Mouse (Mus musculus): ENCODE data around the gene Slc25a19. TPM values are rescaled to one million over a fixed set of nuclear protein-coding genes. Genes with fewer than 3 reads are reported as not detected.
"Not testable (repeated sequence)": the region's sequence is repeated elsewhere in the genome, so short reads cannot be mapped to it uniquely, and the experiment has no call there.

The Slc25a19 gene
- polyA plus RNA-seq, 1 experiment: 20.5 TPM

- no peak for TF ChIP-seq GATA1 (IDR thresholded peaks at IDR 0.05; ENCODE audit: borderline replicate concordance, low read length)
- peaks cover 94% of the 10 kb centered on the region for H3K4me1 ChIP-seq
- H3K27me3 ChIP-seq (replicated peaks): no peaks in the 10 kb centered on the region
- H3K9me3 ChIP-seq: 0 out of 2 replicates have a peak, but pooled peaks cover 5% of the 10 kb centered on the region
- peaks cover 73% of the 10 kb centered on the region for H3K36me3 ChIP-seq (replicated peaks; ENCODE audit: low read length)
- H3K4me3 ChIP-seq (replicated peaks): peak overlapping the region; percentile 64
Observed at GRCm38 (mm10) chr11:115660376-115660775, 32.3 kb upstream of the Slc25a19 start.

- Histone ChIP-seq H3K36me3 (replicated peaks; ENCODE audit: low read length) (peaks cover 76% of the 10 kb centered on the region), H3K9me3 (0 out of 2 replicates have a peak, but pooled peaks cover 5% of the 10 kb centered on the region), H3K27me3 (replicated peaks) (no peaks in the 10 kb centered on the region), H3K4me1 (peaks cover 94% of the 10 kb centered on the region), H3K4me3 (replicated peaks) (no peak overlapping the region)
- no peak for TF ChIP-seq FLI1 (IDR thresholded peaks at IDR 0.05; ENCODE audit: low read length)
- no peak for TF ChIP-seq GATA1 (IDR thresholded peaks at IDR 0.05; ENCODE audit: borderline replicate concordance, low read length)
Observed at GRCm38 (mm10) chr11:115658521-115658920, 30.4 kb upstream of the Slc25a19 start.

GRCm38 (mm10) chr11:115654128-115654527 lies 26.0 kb upstream of the Slc25a19 start:
- Histone ChIP-seq H3K36me3 (replicated peaks; ENCODE audit: low read length) (peaks cover 81% of the 10 kb centered on the region), H3K4me3 (replicated peaks) (peak overlapping the region; percentile 80), H3K4me1 (peaks cover 90% of the 10 kb centered on the region), H3K9me3 (no peaks in the 10 kb centered on the region), H3K27me3 (replicated peaks) (no peaks in the 10 kb centered on the region)
- TF ChIP-seq GATA1 (IDR thresholded peaks at IDR 0.05; ENCODE audit: borderline replicate concordance, low read length): no peak
- no peak for TF ChIP-seq FLI1 (IDR thresholded peaks at IDR 0.05; ENCODE audit: low read length)

GRCm38 (mm10) chr11:115653194-115653593 lies 25.1 kb upstream of the Slc25a19 start:
- TF ChIP-seq FLI1 (IDR thresholded peaks at IDR 0.05; ENCODE audit: low read length) (no peak), GATA1 (IDR thresholded peaks at IDR 0.05; ENCODE audit: borderline replicate concordance, low read length) (no peak)
- H3K4me1 ChIP-seq: peaks cover 90% of the 10 kb centered on the region
- H3K4me3 ChIP-seq (replicated peaks): no peak overlapping the region
- H3K9me3 ChIP-seq: no peaks in the 10 kb centered on the region
- no peaks in the 10 kb centered on the region for H3K27me3 ChIP-seq (replicated peaks)
- H3K36me3 ChIP-seq (replicated peaks; ENCODE audit: low read length): peaks cover 84% of the 10 kb centered on the region

GRCm38 (mm10) chr11:115651680-115652079 lies 23.6 kb upstream of the Slc25a19 start:
- Histone ChIP-seq H3K36me3 (replicated peaks; ENCODE audit: low read length) (peaks cover 92% of the 10 kb centered on the region), H3K27me3 (replicated peaks) (no peaks in the 10 kb centered on the region), H3K9me3 (no peaks in the 10 kb centered on the region), H3K4me3 (replicated peaks) (no peak overlapping the region), H3K4me1 (peaks cover 91% of the 10 kb centered on the region)
- TF ChIP-seq FLI1 (IDR thresholded peaks at IDR 0.05; ENCODE audit: low read length) (no peak), GATA1 (IDR thresholded peaks at IDR 0.05; ENCODE audit: borderline replicate concordance, low read length) (no peak)

GRCm38 (mm10) chr11:115649706-115650105 lies 21.6 kb upstream of the Slc25a19 start:
- H3K9me3 ChIP-seq: no peaks in the 10 kb centered on the region
- no peak overlapping the region for H3K4me3 ChIP-seq (replicated peaks)
- no peak for TF ChIP-seq GATA1 (IDR thresholded peaks at IDR 0.05; ENCODE audit: borderline replicate concordance, low read length)
- TF ChIP-seq FLI1 (IDR thresholded peaks at IDR 0.05; ENCODE audit: low read length): no peak
- H3K4me1 ChIP-seq: peaks cover 82% of the 10 kb centered on the region
- peaks cover 92% of the 10 kb centered on the region for H3K36me3 ChIP-seq (replicated peaks; ENCODE audit: low read length)
- no peaks in the 10 kb centered on the region for H3K27me3 ChIP-seq (replicated peaks)

GRCm38 (mm10) chr11:115647459-115647858 lies 19.4 kb upstream of the Slc25a19 start:
- no peak for TF ChIP-seq FLI1 (IDR thresholded peaks at IDR 0.05; ENCODE audit: low read length)
- no peak for TF ChIP-seq GATA1 (IDR thresholded peaks at IDR 0.05; ENCODE audit: borderline replicate concordance, low read length)
- H3K4me1 ChIP-seq: peaks cover 85% of the 10 kb centered on the region
- H3K9me3 ChIP-seq: no peaks in the 10 kb centered on the region
- H3K27me3 ChIP-seq (replicated peaks): no peaks in the 10 kb centered on the region
- H3K36me3 ChIP-seq (replicated peaks; ENCODE audit: low read length): peaks cover 87% of the 10 kb centered on the region
- H3K4me3 ChIP-seq (replicated peaks): no peak overlapping the region

- TF ChIP-seq GATA1 (IDR thresholded peaks at IDR 0.05; ENCODE audit: borderline replicate concordance, low read length): no peak
- no peak for TF ChIP-seq FLI1 (IDR thresholded peaks at IDR 0.05; ENCODE audit: low read length)
- Histone ChIP-seq H3K27me3 (replicated peaks) (no peaks in the 10 kb centered on the region), H3K36me3 (replicated peaks; ENCODE audit: low read length) (peaks cover 86% of the 10 kb centered on the region), H3K4me1 (peaks cover 88% of the 10 kb centered on the region), H3K4me3 (replicated peaks) (peak overlapping the region; percentile 5), H3K9me3 (no peaks in the 10 kb centered on the region)
Observed at GRCm38 (mm10) chr11:115646439-115646838, 18.3 kb upstream of the Slc25a19 start.

GRCm38 (mm10) chr11:115645498-115645897 lies 17.4 kb upstream of the Slc25a19 start:
- Histone ChIP-seq H3K4me1 (peaks cover 88% of the 10 kb centered on the region), H3K36me3 (replicated peaks; ENCODE audit: low read length) (peaks cover 78% of the 10 kb centered on the region)
- not testable (repeated sequence) for H3K4me3 ChIP-seq (replicated peaks); H3K27me3 ChIP-seq (replicated peaks); H3K9me3 ChIP-seq

- Histone ChIP-seq H3K4me1 (peaks cover 88% of the 10 kb centered on the region), H3K9me3 (no peaks in the 10 kb centered on the region), H3K4me3 (replicated peaks) (no peak overlapping the region), H3K27me3 (replicated peaks) (no peaks in the 10 kb centered on the region), H3K36me3 (replicated peaks; ENCODE audit: low read length) (peaks cover 68% of the 10 kb centered on the region)
- TF ChIP-seq FLI1 (IDR thresholded peaks at IDR 0.05; ENCODE audit: low read length) (no peak), GATA1 (IDR thresholded peaks at IDR 0.05; ENCODE audit: borderline replicate concordance, low read length) (no peak)
Observed at GRCm38 (mm10) chr11:115644308-115644707, 16.2 kb upstream of the Slc25a19 start.

- Histone ChIP-seq H3K4me1 (peaks cover 87% of the 10 kb centered on the region), H3K4me3 (replicated peaks) (peak overlapping the region; percentile 86), H3K36me3 (replicated peaks; ENCODE audit: low read length) (peaks cover 58% of the 10 kb centered on the region), H3K9me3 (no peaks in the 10 kb centered on the region), H3K27me3 (replicated peaks) (no peaks in the 10 kb centered on the region)
- TF ChIP-seq FLI1 (IDR thresholded peaks at IDR 0.05; ENCODE audit: low read length) (no peak), GATA1 (IDR thresholded peaks at IDR 0.05; ENCODE audit: borderline replicate concordance, low read length) (no peak)
Observed at GRCm38 (mm10) chr11:115643265-115643664, 15.2 kb upstream of the Slc25a19 start.
